Mouse (Mus musculus) kidney, adult 11 months (tissue): ENCODE measurements around the gene Rab12.

Experiments
- DNase-seq: peaks from one replicate; pipeline ENCODE4 v3.0.0; 2022

Gene Rab12

DNA sequence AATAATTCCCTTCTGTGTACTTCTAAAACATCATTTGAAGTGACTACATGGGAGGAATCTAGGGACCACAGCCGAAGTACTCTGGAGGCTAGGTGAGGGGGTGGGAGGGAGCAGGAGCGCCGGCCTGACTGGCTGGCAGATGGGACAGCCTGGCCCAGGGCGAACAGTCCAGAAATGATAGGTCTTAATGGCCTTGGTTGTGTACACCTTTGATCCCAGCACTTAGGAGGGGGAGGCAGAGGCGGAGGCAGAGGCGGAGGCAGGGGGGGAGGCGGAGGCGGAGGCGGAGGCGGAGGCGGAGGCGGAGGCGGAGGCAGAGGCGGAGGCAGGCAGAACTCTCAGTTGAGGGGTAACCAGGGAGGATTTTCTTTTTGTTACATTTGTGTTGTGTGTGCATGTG is 20.9 kb downstream of the Rab12 start:
- DNase-seq, result no peak

DNA sequence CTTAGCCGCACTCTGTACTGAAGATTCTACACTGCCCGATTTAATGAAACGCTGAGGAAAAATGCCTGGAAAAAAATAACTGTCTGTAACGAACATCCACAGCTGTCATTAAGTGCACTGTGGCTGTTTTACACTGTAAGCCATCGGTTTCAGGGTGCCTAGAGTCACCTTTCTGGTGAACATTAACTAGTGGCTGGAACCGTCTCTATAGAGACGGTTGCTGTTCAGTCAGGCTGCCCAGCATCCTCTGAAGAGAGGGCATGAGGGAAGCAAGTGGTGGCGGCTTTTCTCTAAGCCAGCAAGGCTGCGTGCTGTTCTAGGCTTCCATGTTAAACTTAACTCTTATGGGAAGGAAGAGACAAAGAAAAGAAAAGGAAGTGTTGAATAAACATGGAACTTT is 22.9 kb downstream of the Rab12 start:
- DNase-seq, result no peak

GRCm38 (mm10) chr17:66490022-66490601 is 29.4 kb downstream of the Rab12 start:
- peak; percentile 20 for DNase-seq

DNA sequence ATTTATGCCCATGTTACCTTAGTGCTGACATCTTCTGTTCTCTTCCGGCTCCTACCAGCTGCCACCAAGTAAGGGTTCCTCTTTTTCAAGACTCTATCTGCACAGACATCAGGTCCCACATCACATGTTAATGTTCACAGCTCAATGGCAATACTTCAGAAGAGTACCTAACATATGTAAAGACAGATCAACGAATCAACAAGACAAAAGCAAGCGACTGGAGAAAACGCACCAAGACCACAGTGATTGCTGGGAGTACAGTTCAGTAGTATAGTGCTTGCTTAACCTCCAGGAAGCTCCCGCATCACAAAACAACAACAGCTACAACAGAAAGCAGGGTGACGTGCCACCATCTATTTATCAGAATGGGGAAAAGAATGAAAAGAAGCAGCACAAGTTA is 33.0 kb downstream of the Rab12 start:
- DNase-seq, result no peak

- peak; percentile 55 for DNase-seq
Measured at GRCm38 (mm10) chr17:66485742-66486141, 33.8 kb downstream of the Rab12 start.

GRCm38 (mm10) chr17:66484965-66485364 is 34.6 kb downstream of the Rab12 start:
- DNase-seq, result no peak

GRCm38 (mm10) chr17:66483651-66484454 is 35.7 kb downstream of the Rab12 start:
- no peak for DNase-seq

DNA sequence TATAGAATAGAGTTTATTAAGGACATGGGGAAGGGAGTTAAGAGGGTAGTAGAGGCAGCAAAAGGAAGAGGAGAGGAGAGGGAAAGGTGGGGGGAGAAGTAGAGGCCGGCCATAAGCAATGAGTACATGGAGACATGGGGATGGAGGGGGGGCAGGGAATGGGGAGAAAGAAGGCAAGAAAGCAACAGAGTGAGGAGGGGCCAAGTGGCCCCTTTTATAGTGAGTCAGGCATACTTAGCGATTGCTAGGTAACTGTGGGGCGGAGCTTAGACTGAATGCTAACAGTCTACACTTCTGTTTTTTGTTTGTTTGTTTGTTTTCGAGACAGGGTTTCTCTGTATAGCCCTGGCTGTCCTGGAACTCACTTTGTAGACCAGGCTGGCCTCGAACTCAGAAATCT is 38.2 kb downstream of the Rab12 start:
- no peak for DNase-seq

GRCm38 (mm10) chr17:66480491-66481278 is 38.8 kb downstream of the Rab12 start:
- DNase-seq, result no peak

DNA sequence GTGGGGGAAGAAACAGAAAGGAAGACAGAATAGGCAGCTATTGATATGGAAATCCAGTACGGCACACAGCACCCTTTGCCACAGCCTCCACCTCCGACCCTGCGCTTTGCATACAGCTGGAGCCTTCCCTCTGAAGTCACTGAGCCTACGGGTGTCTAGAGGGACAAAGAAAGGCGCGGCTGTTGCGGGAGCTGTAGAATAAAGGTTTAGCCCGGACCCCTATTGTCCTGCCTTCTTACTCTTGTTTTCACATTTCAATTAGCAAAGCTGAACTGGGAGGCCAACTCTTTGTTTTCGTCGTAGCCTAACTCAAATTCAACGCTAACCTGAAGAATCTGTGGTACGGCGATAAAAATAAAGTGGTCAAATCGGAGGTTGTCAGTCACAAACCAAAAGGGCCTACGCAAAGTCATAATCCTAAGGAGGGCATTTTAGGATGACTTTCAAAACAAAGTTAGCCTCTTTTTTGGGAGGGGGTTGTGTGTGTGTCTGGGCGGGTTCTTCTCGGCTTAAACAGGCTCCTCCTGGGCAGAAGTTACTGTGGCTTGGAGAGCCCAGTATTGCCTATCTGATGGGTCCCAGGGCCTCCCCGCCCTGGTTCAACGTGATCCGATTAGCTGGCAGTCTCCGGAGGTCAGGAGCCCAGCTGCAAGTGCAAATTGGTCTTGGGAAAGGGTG is 39.6 kb downstream of the Rab12 start:
- DNase-seq, result no peak

GRCm38 (mm10) chr17:66479311-66479710 is 40.2 kb downstream of the Rab12 start:
- DNase-seq, result no peak

GRCm38 (mm10) chr17:66473205-66473604 is 46.3 kb downstream of the Rab12 start:
- no peak for DNase-seq

GRCm38 (mm10) chr17:66471775-66472174 is 47.8 kb downstream of the Rab12 start:
- no peak for DNase-seq

DNA sequence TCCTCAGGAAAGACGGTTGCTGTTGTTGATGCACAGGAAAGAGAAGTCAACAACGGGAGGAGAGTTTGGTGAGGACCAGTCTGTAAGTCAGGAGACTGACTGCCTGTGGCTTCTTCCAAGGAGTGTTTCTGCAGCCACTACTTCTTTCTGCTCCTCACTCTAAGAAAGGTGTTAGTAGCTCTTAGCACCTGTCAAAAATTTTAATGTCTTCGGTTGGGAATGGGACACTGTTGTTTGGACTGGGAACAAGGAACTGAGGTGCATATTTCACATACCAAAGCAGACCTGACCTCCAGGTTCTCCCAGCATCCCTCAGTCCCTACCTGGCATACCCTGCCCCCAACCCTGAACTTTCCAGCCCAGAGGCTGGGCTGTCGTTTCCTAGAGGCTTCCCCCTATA is 48.3 kb downstream of the Rab12 start:
- DNase-seq, result no peak

- DNase-seq, result no peak
Measured at GRCm38 (mm10) chr17:66470020-66470419, 49.5 kb downstream of the Rab12 start.

DNA sequence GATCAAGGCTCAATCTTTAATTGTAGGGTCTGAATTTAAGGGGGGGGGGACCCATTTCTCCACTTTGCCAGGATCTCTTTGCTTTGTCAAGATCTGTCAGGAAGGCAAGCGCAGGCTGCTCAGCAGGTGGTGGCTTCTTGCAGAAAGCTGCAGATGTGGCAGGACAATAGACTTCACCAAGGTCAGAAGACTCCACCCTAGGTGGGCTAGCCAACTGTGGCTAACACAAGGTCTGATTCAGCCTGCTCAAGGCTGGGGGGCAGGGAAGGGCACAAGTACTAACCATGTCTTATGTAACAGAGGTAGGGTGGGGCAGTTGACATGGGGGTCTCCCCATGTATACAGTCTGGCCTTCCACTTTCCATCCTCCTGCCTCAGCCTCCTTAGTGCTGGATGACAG is 62.3 kb downstream of the Rab12 start:
- DNase-seq, result no peak

DNA sequence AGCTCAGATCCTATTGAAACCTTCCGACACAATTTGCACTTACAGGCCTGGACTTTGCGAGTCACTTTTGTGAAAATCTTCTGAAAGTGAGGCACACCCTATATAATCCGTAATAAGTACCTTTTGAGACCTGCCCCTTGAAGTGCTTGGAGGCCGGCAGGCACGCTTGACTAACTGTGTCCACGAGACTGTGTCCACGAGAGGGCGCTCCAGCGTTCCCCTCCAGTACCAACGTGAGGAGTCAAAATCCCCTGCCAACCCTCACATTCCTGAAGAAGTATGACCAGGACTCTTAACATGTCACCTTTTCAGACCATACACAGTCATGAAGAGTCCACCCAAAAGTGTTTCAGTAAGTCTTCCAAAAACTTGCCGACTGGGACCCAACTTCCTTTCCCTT is 68.4 kb downstream of the Rab12 start:
- DNase-seq, result peak; percentile 71

- DNase-seq, result no peak
Measured at GRCm38 (mm10) chr17:66450526-66451070, 68.9 kb downstream of the Rab12 start.

DNA sequence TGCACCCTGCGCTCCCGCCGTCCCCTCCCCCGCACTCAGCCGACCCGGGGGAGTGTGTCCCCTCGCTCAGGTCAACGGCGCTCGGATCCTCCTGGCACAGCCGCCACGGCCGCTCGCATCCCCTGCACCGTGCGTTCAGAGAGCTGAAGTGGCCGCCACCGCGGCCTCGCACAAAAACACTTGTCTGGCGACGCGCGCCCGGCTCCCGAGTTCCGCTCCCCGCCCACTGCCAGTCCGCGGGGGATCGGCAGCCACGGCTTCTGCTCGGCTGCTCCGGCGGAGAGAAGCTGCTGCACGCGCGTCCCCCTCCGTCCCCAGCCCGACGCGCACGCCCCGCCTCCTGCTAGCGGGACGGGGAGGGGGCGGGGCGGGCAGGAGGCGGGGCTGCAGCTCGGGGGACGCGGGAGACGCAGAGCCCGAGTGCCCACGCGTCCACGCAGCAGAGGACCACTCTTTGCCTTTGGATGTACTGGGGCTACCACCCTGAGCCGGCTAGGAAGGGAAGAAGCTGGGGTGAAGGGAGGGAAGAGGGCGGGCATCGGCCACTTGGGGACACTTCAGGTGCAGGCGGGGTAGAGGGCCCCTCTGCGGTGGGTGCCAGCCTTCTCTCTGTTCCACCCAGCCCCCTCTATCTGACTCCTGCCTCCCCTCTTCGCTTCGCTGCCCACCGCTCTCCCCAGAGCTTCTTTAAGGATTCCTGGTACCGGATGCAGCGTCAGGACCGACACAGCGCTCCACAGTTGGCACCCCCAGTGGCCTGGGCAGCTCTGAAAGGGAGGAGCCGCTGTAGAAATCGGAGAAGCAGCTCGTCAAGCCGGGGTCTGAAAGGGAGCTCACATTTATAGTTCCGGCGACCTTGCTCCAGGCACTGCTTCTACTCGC is 69.8 kb downstream of the Rab12 start, which contains the start of gene Mtcl1:
Gene Mtcl1 (minus strand): TSS at position 291 of the 882 bp plus-strand sequence.
- peak; percentile 52 for DNase-seq

DNA sequence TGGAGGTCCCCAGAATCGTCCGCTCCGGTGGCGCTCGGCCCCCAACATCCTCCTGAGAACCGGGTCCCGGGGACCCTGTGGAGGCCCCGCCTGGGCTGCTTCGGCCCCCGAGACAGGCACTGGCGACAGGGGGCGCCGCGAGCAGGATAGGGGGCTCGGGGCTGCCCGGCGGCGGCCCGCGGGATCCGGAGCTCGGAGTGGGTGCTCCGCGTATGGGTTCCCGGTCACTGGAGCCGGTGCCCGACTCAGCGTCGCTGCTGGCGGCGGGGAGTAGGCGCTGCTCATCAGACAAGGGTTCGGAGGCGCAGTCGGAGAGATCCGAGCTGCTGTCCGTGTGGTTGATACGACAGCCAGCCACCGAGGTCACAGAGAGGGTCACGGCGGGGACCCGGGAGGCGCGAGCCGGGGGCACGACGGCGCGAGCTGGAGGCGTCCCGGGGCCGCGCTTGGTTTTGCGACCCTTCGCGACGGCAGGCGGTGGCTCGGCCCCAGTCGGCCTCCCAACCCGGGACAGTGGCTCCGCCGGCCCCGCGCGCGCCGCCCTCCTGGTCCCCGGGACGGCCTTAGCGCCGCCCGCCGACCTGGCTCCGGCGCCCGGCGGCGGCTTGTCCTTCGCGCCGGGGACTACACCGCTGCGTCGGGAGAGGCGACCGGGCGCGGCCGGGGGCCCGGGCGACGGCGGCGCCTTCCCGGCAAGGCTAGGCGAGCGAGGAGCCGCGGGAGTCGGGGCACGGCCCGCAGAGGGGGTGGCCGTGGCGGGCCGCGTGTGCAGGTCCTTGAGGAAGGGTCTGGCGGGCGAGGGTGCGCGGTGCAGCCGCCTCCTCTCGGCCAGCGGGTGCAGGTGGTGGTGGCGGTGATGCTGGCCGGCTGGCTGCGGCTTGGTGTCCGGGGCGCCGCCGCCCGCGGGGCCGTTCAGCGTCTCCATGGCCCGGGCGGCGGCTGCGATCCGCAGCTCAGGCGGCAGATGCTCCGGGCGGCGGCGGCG is 70.8 kb downstream of the Rab12 start:
- DNase-seq, result no peak

DNA sequence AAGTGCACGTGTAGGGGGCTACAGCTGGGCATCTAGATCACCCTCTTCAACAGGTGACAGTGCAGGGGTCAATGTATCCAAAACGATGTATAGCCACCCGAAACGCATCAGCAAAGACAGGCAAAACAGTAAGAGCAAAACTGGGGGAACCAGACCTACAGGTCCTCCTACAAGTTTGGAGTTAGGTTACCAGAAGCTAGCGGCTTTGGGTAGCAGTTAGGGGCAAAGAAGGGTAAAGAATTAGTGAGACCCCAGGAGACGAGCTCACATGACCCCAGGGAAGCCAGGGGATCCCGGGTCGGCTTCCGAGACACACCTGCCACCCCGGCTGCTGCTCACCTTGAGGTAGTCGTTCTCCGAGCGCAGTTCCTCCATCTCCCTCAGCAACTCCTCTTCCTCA is 71.6 kb downstream of the Rab12 start:
- no peak for DNase-seq
